Mouse (Mus musculus) cerebellum, postnatal 25 days (tissue): ENCODE data around the gene Sigirr.

Source experiments
- DNase-seq, 2 experiments: peaks; one replicate each; pipeline ENCODE4 v3.0.0; 2021; ENCODE audit warnings: mixed read lengths in 2 of 2

Sigirr gene

DNA sequence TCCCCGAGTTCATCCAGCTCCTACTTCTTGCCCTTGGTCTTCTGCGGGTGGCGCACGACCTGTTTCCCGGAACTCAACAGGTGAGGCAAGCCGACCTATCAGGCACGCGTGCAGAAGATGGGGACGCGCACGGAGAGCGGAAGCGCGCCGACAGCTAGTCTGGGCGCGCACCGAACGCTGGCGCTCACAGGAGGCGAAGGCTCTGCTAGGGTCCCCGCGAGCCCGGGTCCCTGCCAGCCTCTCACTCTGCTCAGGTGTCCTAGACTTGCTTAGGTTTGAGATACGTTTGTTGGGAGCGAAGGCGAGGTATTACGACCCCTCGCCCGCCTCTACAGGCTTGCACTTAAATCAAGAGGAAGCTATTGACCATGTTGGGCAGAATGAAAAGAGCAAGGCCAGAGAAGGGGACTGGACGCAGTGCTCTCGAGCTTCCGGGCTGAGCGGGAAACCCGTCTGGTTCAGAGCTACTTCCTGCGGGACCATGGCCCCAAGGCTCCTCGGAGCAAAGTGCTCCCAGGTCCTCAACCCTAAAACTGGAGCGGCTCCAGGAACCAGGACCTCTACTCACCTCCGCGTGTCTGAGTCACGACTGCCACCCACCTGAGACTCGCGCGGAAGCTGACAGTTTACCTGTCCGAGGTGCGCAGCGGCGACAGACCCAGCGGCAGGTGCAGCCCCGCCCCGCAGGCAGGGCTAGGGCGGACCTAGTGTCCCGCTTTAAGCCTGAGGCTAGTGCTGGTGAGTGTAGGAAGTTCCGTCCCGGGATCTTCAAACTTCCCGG lies at the start of gene Sigirr:
Gene Sigirr, minus strand, starts transcription at position 662 of the 781 bp plus-strand sequence.
- peak; percentile 43 to 65 for DNase-seq

DNA sequence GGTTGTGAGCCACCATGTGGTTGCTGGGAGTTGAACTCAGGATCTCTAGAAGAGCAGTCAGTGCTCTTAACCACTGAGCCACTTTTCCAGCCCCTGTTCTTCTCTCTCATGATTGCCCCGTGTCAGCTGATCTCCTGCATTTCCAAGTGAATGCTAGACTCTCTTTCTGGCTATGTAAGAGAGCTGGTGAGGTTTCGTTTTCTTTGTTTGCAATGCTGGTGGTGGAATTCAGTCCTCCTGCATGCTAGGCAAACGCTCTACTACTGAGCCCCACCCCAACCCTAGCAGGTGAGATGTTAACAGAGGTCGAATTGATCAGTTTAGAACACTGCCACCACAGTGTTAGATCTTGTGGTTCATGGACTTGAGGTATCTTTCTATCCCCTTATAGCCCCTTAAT lies 48.3 kb upstream of the Sigirr start:
- DNase-seq = no peak

DNA sequence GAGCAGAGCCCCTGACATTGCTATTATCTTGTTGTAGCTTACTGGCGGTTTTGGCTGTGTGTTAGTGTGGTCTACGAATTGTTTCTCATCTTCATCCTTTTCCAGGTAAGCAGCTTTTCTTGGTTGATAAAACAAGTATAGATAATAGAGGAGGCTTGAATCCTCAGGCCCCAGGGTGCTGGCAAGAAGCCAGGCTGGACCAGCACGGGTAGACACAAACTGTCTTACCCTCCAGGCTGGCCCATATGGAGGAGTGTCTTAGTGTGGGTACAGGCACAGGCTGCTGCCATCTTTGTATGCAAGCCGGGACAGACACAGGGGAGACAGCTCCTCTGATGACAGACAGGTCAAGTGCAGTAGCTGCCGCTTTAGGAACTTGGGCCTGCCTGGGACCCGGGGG lies 46.7 kb upstream of the Sigirr start:
- peak; percentile 57 to 78 for DNase-seq

DNA sequence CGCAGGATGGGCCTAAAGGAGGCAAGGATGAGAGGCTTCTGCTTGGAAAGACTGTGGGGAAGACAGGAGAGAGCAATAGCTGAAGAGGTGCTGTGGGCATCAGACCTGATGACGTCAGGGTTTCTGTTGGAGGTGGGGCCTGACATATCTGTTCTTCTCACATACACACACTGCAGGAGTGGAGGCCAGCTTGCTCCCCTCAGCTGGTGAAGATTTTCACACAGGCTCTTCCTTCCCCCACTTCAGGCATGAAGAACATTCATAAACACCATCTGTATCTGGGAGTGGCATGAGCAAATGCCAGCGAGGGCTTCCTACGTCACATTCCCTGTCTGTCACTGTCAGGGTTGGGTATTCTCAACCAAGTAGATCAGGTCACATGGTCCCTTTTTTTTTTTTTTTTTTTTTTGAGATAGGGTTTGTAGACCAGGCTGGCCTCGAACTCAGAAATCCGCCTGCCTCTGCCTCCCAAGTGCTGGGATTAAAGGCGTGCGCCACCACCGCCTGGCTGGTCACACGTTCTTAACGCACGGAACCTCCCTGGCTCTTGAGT lies 45.7 kb upstream of the Sigirr start:
- DNase-seq = no peak

DNA sequence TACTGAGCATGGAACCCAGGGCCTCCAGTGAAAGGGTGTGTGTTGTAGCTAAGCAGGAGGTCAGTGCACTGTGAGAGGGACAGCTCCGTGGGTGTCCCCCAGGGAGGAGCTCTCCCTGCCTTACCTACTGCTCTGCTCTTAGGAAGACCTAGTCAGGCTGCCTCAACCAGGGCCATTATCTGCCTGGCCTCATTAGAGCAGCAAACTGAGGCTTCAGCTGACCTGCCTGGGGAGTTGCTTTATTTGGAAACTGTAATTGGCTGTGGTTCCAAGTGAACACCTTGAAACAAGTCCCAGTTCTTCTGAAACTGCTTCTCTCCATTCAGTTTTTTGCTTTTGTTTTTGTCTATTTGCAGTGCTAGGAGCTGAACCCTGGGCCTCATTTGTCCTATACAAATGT lies 45.0 kb upstream of the Sigirr start:
- DNase-seq = peak; percentile 58 to 65

DNA sequence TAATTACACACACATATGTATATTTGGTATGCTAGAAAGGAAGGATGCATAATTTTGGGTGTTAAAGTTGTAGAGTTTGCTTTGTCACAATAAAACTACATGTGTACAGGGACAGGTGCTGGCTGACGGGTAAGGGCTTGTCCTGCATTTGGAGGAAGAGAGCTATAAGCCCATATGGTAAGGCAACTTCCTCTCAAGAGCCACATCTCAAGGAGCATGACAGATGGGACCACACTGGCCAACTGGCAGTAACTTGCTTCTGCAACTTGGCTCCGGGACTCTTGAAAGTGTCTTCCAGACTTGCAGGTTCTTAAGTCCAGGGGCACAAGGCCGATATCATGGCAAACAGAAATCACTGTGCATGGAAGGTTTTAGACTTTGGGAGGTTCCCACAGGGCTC lies 44.3 kb upstream of the Sigirr start:
- DNase-seq = peak in 1 of 2 experiments; percentile 45

DNA sequence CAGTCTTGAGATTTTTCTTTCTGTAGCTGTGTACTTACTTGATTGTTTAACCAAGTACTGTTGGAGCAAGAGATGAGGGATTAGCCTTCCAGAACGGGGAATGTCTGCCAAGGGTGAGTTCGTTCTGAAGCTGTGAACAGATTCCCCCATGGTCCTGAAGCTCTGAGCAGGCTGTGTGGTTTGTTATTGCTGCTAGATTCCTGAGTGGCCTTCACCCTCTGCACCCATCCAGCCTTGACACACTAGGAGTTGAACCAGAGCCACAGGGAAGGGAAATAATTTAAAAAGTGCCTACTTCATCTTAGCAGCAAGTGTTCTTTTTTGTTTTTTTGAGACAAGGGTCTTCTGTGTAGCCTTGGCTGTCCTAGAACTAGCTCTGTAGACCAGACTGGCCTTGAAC lies 43.5 kb upstream of the Sigirr start:
- no peak for DNase-seq

DNA sequence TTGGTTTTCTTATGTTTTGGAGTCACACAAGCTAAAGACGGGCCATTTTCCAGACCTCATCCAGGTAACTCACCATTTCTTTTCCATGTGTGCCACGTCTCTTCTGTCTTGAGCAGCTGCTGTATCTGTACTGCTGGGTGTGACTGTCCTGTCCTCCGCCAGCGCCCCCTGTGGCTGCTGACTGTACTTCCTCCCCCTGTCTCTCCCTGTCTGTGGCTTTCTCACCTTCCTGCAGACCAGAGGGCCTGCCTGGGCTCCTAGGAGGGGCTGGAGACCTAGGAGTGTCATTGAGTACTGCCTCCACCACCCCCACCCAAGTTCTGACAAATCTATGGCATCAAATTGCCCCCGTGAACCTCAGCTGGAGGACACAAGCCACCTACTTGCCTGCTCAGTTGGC lies 42.7 kb upstream of the Sigirr start:
- peak; percentile 45 to 66 for DNase-seq

DNA sequence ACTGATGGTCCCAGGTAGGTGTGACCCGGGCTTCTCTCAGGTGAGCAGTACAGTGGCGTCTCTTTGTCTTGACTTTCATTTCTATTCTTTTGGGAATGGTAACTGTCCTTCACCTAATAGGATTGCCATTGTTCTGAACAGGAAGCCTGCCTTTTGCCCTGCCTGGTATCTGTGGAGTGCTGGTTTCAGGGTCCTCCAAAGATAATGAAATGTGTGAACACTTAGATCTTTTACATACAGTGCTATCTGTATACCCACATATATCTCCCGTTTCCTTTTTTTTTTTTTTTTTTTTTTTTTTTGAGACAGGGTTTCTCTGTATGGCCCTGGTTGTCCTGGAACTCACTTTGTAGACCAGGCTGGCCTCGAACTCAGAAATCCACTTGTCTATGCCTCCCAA lies 41.0 kb upstream of the Sigirr start:
- DNase-seq = no peak

DNA sequence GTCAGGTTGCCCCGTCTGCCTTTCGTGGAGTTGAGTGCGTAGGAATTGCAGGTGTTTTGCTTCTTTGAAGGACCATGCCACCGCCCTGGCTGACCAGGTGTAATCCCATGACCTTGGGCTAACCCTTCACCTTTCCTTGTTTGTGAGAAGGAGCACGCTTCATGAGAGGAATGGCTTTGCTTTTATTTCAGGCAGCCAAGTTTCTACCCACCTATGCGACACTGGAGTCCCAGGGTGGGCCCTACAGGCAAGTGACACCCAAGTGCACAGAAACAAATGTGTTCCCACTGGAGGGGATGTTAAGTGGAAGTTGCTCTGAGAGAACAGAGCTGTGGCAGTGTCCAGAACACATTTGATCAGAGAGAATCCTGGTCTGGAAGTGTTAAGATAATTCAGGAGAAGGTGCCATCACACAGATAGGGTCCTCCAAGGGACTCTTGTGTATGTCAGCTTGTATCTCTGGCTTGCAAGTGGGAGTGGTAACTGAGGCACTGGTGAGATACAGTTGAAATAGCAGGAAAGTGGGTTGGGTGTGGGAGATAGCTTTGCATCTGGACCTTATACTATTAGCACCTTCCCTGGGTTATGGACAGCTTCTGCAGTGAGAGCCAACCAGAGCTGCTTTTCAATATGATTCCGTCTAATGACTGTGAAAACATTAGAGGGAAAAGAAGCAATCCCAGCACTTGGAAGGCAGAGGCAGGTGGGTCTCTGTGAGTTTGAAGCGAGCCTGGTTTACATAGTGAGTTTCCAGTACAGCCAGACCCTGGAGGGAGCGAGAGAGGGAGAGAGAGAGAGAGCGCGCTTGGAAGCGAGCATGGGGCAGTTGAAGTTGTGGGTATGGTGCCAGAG lies 31.8 kb upstream of the Sigirr start:
- no peak for DNase-seq

DNA sequence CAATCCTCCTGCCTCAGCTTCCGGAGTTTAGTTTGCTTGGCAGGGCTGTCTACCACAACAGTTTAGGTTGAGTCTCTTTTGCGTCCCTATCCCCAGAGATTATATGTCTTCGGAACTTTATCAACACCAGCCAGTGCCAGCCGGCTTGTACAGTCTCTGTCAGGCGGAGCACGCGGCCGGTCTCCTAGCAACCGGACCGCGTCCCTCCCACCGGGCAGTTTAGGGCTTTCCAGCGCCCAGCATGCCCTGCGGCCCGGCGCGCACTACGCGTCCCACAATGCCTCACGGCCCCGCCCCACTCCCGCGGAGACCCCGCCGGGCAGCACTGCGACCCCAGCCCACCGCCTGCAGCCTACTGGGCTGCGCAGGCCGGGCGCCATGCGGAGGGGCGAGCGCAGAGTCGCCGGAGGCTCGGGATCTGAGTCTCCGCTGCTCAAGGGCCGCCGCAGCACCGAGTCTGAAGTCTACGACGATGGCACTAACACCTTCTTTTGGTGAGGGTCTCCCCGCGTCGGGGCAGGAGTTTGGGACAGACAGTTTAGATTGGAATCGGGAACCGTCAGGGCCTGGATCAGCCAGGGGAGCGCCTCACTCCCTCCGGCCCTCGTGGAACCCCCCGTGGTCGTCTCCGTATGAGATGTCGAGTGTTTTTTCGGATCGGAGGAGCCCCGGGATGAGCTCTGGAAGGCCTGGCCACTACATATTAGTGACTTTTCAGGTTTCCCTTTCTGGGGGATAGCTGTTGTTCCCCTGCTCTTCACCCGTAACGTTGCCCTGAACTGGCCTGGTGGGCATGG lies 30.9 kb upstream of the Sigirr start:
- DNase-seq = peak; percentile 91 to 96

DNA sequence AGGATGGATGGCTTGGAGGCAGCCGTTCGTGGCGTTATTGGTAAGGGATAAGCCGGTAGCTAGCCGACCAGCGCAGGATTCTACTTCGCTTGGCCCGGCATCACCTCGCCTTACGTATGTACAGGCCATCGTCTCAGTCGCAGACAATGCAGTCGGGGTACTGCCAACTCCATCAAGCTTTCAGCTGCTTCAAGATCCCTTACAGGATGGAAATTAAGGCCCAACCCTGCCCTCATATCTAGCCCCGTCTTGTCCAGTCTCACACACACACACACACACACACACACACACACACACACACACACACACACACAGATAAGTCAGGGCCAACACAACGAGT lies 23.1 kb upstream of the Sigirr start:
- DNase-seq = no peak

DNA sequence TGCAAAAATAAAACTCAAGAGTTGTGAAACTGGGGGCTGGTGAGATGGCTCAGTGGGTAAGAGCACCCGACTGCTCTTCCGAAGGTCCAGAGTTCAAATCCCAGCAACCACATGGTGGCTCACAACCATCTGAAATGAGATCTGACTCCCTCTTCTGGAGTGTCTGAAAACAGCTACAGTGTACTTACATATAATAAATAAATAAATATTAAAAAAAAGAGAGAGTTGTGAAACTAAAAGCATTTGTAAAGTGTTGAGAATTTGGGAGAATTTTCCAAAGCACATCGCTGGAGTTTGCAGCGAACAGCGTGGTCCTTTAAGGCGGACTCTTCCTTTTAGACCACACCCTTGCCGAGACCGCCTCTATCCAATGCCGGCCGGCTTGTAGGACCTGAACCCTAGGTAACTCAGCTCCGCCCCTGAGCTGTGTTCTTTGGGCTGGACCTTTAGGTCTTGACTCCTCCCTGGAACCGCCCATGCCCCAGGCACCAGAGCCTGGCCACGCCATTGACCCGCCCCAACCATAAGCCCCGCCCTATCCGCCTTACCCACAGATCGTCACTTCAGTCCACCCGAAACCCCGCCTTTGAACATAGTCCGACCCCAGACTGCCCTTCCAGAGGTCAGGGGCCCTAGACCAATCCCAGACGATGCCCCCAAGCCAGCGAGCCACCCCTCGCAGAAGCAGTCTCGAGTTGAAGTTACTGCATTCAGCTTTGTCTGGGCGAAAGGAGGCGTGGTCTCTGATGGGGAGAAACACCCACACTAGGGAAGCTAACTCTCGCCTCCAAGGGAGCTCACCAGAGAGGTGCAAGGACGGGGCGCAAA lies 22.5 kb upstream of the Sigirr start:
- DNase-seq = peak; percentile 90 to 94

DNA sequence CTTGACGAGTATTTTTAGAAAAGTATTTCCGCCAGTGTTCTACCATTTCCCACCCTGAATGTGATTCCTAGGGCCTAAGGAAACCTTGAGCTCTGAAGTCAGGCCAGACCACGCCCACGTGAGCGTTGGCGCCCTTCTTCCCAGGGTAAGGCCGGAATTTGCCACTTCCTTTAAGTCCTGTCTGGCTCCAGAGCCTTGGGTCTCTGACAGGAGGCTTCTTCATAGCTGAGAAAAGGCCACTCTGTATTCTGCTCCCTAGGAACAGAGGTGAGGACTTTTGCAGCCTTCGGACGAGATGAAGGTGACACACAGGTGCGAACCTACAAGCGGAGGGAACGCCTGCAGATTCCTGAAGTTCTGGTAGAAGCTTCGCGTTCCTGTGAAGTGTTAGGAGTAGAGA lies 21.9 kb upstream of the Sigirr start, which contains the start of gene Ptdss2:
Gene Ptdss2, plus strand, starts transcription at position 138 of the 400 bp plus-strand sequence.
- DNase-seq = no peak

DNA sequence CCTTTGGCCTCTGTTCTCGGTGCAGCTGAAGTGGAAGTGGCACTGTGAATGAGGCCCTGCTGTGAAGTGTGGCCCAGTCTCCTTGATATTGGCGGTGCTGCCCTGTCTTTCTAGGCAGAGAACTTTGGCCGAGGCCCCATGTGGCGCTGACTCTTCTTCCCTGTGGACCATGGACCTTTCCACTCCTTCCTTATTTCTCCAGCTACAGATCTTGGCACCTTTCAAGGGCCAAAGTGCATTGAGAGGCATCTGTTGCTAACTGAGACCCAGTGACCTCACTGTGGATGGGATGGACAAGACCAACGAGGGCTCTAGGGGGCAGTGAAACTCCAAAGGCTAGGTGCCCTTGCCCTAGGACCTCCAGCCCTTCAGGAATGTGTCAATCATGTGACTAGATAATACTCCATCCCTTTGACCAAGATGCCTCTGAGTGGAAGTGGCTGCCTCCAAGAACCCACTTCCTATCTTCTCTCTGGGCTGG lies 20.7 kb upstream of the Sigirr start:
- no peak for DNase-seq

DNA sequence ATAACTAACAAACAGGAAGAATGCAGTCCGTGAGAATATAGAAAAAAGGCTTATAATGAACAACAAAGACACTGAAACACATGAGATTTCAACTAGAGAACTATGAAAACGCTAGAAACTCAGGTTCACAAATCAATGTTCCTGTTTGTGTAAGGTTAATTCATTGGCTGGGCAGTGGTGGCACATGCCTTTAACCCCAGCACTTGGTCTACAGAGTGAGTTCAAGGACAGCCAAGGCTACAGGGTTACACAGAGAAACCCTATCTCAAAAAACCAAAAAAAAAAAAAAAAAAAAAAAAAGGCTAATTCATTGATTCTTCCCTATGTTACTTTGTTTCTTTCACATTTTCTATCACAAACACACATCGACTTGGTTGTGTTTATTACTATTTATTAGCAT lies 20.2 kb upstream of the Sigirr start:
- DNase-seq = no peak

DNA sequence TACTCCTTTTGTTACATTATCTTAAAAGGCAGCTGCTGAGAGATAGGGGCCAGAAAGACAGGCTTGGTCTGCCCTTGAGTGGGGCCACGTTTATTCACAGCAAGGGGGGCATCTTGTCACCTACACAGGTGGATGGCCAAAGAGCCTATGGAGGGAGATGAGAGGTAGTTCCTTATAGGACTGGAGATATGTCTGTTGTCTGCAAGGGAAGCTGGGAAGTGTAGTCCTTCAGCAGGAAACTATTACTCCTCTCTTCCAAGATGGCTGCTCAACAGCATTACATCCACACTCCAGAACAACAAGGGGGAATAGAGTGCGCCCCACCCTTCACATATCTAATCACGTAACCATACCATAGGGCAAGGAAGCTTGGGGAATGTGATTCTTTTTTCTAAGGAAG lies 19.1 kb upstream of the Sigirr start:
- DNase-seq = no peak

DNA sequence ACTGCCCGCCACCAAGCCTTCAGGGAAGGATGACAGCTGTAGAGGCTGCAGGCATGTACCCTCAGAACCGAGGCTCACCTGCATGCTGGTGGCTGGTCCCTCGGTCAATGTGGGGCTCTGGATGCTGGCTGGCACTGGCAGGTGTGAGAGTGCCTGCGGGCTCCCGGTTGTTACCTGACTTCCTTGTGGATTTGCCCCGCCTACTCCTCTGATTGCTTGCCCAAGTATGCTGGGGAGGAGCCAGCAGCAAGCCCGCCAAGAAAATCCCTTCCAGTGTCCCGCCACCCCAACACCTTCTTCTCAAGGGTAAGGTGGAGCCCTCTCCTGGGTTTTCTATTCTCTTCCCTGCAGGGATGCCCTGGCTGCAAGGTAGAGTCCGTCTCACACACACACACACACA lies 17.3 kb upstream of the Sigirr start, which contains the start of gene Ano9:
Gene Ano9, minus strand, starts transcription at position 171 of the 400 bp plus-strand sequence.
- no peak for DNase-seq

DNA sequence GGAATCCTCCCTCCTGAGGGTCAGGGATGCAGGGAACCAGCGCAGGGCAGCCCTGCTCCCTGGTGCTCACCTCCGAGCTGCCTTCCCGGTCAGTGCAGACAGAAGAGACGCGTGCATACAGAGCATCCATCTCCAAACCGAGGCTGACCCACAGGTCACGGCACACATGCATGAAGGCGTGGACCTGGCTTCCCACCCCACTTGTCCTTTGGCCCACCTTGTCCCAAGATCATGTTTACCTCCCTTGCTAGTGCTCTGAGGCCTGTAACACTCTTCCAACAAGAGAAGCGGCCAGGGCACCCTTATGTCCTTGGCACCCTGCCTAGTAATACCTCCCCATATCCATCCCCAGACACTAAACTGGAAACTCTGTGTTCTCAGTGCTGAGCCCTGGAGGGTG lies 15.5 kb upstream of the Sigirr start:
- no peak for DNase-seq

DNA sequence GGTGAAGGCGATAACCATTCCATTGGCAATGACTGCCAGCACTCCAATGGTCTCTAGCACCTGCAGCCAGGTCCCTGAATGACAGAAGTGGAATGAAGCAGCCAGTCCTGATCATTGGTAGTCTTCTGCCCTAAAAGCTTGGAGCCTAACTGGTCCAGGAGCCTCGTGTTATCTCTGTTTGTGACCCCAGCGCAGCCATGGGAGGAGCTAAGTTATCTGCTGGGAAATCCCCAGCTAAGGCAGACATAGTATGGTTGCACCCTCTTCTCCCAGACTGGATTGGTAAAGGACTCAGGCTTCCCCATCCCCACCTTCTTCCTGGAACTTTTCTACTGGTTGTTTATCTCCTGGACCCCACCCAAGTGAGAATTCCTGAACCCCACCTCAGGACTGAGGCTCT lies 2.8 kb upstream of the Sigirr start:
- no peak for DNase-seq

DNA sequence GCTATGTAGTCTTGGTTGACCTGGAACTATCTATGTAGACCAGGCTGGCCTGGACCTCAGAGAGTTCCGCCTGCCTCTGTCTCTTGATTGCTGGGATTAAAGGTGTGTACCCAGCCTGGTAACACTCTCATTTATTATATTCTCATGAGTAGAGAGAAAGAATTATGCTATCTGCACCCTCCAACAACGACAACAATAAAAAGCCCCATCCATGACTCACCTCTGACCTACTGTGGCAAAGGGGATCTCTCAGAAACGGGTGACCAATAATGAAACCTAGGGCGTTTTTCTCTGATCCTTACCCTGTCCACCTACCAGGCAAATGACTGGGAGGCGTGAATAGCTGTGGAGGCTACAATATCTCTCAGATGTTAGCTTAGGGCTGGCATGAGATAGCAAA lies 3.2 kb downstream of the Sigirr start:
- DNase-seq = no peak

DNA sequence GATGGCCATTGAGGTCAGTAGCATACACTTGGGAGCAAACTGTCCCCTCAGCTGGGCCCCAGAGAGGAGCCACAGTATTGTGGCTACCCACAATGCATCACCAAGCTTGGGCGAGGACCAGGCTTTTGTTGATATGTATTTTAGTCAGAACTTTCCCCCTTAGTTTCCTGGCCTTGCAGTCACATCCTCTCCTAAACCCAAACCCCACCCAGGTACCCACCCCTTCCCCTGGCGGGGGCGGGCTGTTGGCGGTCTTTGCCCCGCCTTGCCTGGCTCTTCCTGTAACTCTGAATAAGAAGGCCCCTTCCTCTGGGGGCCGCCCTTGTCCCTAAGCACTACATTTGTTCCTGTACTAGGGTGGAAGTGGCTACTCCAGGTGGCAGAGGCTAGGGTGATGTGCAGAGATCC lies 3.7 kb downstream of the Sigirr start:
- no peak for DNase-seq
